Mouse (Mus musculus): ENCODE data around the gene Rexo1.

- TF ChIP-seq ZNF384 (IDR thresholded peaks at IDR 0.05; ENCODE audit: low read depth, low read length) (no peak), ZC3H11A (IDR thresholded peaks at IDR 0.05; ENCODE audit: borderline replicate concordance, low read depth, low read length) (no peak), MAFK (IDR thresholded peaks at IDR 0.05; ENCODE audit: insufficient read depth, low read depth, low read length) (no peak), HCFC1 (IDR thresholded peaks at IDR 0.05; ENCODE audit: borderline replicate concordance, insufficient read depth, low read length) (no peak), CHD2 (IDR thresholded peaks at IDR 0.05; ENCODE audit: low read depth, low read length) (no peak)
Observed at GRCm38 (mm10) chr10:80552364-80552763, 9.0 kb downstream of the Rexo1 start.
